Mouse (Mus musculus) embryonic facial prominence, embryonic 10.5 days (tissue): Measurements from ENCODE around the gene Plp2. TPM values are rescaled to one million over a fixed set of nuclear protein-coding genes. Genes with fewer than 3 reads are reported as not detected.
"Not testable (repeated sequence)": the region's sequence is repeated elsewhere in the genome, so short reads cannot be mapped to it uniquely, and the experiment has no call there.

Source experiments
- DNase-seq: peaks from one replicate; pipeline ENCODE4 v3.0.0-alpha.2; 2017; ENCODE audit warnings: low spot score
- H3K27ac ChIP-seq: fragments of 300-500 bp; sonication (generic); replicated peaks from 2 replicates; pipeline ENCODE4 v1.5.1; 2016; ENCODE audit warnings: mild to moderate bottlenecking
- H3K27me3 ChIP-seq: fragments of 300-500 bp; sonication (generic); replicated peaks from 2 replicates; pipeline ENCODE4 v1.6.1; 2016; ENCODE audit warnings: low read depth, mild to moderate bottlenecking; ENCODE audit not compliant: poor library complexity, severe bottlenecking
- H3K36me3 ChIP-seq: fragments of 300-500 bp; sonication (generic); replicated peaks from 2 replicates; pipeline ENCODE4 v1.6.1; 2016; ENCODE audit warnings: mild to moderate bottlenecking, moderate library complexity
- H3K4me1 ChIP-seq: fragments of 300-500 bp; sonication (generic); 2 replicates; pipeline ENCODE4 v1.6.1; 2016
- H3K4me3 ChIP-seq: fragments of 300-500 bp; sonication (generic); 2 replicates; pipeline ENCODE4 v1.5.1; 2016; ENCODE audit warnings: mild to moderate bottlenecking, moderate library complexity
- H3K9me3 ChIP-seq: fragments of 300-500 bp; sonication (generic); 2 replicates; pipeline ENCODE4 v1.6.1; 2016; ENCODE audit warnings: mild to moderate bottlenecking
- WGBS: fragments of 180-500 bp; shearing (Covaris S2); methylation state at CpG from one replicate; pipeline ENCODE4 v1.1.7; 2016; 5-methylcytosine and 5-hydroxymethylcytosine counted together
- polyA plus RNA-seq: library from polyadenylated mRNA; unstranded; fragments of >200 nt; fragmentation: Nextera tagmentation; extraction: Ambion mirVana; gene quantifications from 2 replicates; pipeline ENCODE4 v1.2.1, GENCODE M21; 2016

Plp2 gene
- 49.7 TPM in 2 replicates for polyA plus RNA-seq

- Histone ChIP-seq H3K27me3 (peaks cover 21% of the 10 kb centered on the region; the same call in 1 of the 2 replicates), H3K4me1 (peaks cover 18% of the 10 kb centered on the region), H3K9me3 (peaks cover 4% of the 10 kb centered on the region; the same call in 1 of the 2 replicates), H3K4me3 (peak within 1 kb of the TSS; percentile 59), H3K27ac (peak within 1 kb of the TSS; percentile 72), H3K36me3 (peaks cover 23% of the 10 kb centered on the region)
- peak; percentile 39 for DNase-seq
- 22% methylated on average over 35 of the region's 36 CpGs for WGBS
Measured at GRCm38 (mm10) chrX:7670921-7671623, at the start of gene Plp2. Plp2 (minus strand) TSS chrX:7671390.

GRCm38 (mm10) chrX:7716058-7716457, 44.9 kb upstream of the Plp2 start:
- not testable (repeated sequence) for H3K27me3 ChIP-seq, H3K4me1 ChIP-seq, H3K9me3 ChIP-seq, H3K4me3 ChIP-seq, H3K36me3 ChIP-seq, DNase-seq, H3K27ac ChIP-seq
- 38% methylated on average over 1 of the region's 1 CpGs for WGBS

- Histone ChIP-seq H3K4me3 (peak within 1 kb of the TSS; percentile 53), H3K27ac (peak within 1 kb of the TSS; percentile 81)
- peak; percentile 92 for DNase-seq
- not testable (repeated sequence) for H3K27me3 ChIP-seq, H3K9me3 ChIP-seq, H3K36me3 ChIP-seq, H3K4me1 ChIP-seq
- 19% methylated on average over 51 of the region's 60 CpGs for WGBS
Measured at GRCm38 (mm10) chrX:7714135-7714899, 43.1 kb upstream of the Plp2 start, which contains the start of gene Wdr45. Wdr45 (plus strand) TSS chrX:7714333.

GRCm38 (mm10) chrX:7713764-7714134, 42.6 kb upstream of the Plp2 start:
- not testable (repeated sequence) for H3K9me3 ChIP-seq, H3K36me3 ChIP-seq, H3K4me1 ChIP-seq, DNase-seq, H3K27me3 ChIP-seq
- WGBS, result 24% methylated on average over 6 of the region's 12 CpGs
- H3K4me3 ChIP-seq, result peak overlapping the region; percentile 53
- peak overlapping the region; percentile 44; the same call in 1 of the 2 replicates for H3K27ac ChIP-seq

GRCm38 (mm10) chrX:7696954-7697381, 25.8 kb upstream of the Plp2 start, which contains the start of gene Gpkow:
Gpkow (plus strand) TSS chrX:7697131.
- Histone ChIP-seq H3K4me3 (peak within 1 kb of the TSS; percentile 65), H3K36me3 (peaks cover 37% of the 10 kb centered on the region), H3K9me3 (no peaks in the 10 kb centered on the region), H3K27ac (peak within 1 kb of the TSS; percentile 75), H3K27me3 (no peaks in the 10 kb centered on the region), H3K4me1 (0 out of 2 replicates have a peak, but pooled peaks cover 2% of the 10 kb centered on the region)
- DNase-seq, result peak; percentile 84
- WGBS, result 16% methylated on average over 33 of the region's 33 CpGs

GRCm38 (mm10) chrX:7696520-7696919, 25.3 kb upstream of the Plp2 start:
- peaks cover 33% of the 10 kb centered on the region for H3K36me3 ChIP-seq
- DNase-seq, result no peak
- no peaks in the 10 kb centered on the region for H3K27me3 ChIP-seq
- 45% methylated on average over 6 of the region's 6 CpGs for WGBS
- H3K27ac ChIP-seq, result no peak overlapping the region
- 0 out of 2 replicates have a peak, but pooled peaks cover 2% of the 10 kb centered on the region for H3K4me1 ChIP-seq
- H3K9me3 ChIP-seq, result no peaks in the 10 kb centered on the region
- H3K4me3 ChIP-seq, result peak overlapping the region; percentile 65

GRCm38 (mm10) chrX:7692862-7693261, 21.7 kb upstream of the Plp2 start:
- H3K27me3 ChIP-seq, result no peaks in the 10 kb centered on the region
- DNase-seq, result peak; percentile 10
- no peaks in the 10 kb centered on the region for H3K36me3 ChIP-seq
- H3K4me1 ChIP-seq, result no peaks in the 10 kb centered on the region
- no peaks in the 10 kb centered on the region for H3K9me3 ChIP-seq
- no peak overlapping the region for H3K4me3 ChIP-seq
- WGBS, result 40% methylated on average over 4 of the region's 4 CpGs
- H3K27ac ChIP-seq, result no peak overlapping the region

GRCm38 (mm10) chrX:7690486-7690885, 19.3 kb upstream of the Plp2 start:
- Histone ChIP-seq H3K4me3 (no peak overlapping the region), H3K27me3 (no peaks in the 10 kb centered on the region), H3K4me1 (no peaks in the 10 kb centered on the region), H3K9me3 (no peaks in the 10 kb centered on the region), H3K36me3 (no peaks in the 10 kb centered on the region), H3K27ac (no peak overlapping the region)
- DNase-seq, result no peak
- 65% methylated on average over 3 of the region's 3 CpGs for WGBS

- WGBS, result 91% methylated on average over 2 of the region's 2 CpGs
- Histone ChIP-seq H3K9me3 (no peaks in the 10 kb centered on the region), H3K36me3 (no peaks in the 10 kb centered on the region), H3K4me1 (no peaks in the 10 kb centered on the region), H3K4me3 (no peak overlapping the region), H3K27ac (no peak overlapping the region), H3K27me3 (no peaks in the 10 kb centered on the region)
- no peak for DNase-seq
Measured at GRCm38 (mm10) chrX:7688321-7688720, 17.1 kb upstream of the Plp2 start.

GRCm38 (mm10) chrX:7680864-7681263, 9.7 kb upstream of the Plp2 start, which contains the start of gene Magix:
Magix (minus strand) TSS chrX:7681251.
- Histone ChIP-seq H3K4me1 (no peaks in the 10 kb centered on the region), H3K4me3 (peak within 1 kb of the TSS; percentile 50), H3K27ac (no peak within 1 kb of the TSS), H3K27me3 (peaks cover 9% of the 10 kb centered on the region; the same call in 1 of the 2 replicates), H3K9me3 (no peaks in the 10 kb centered on the region), H3K36me3 (no peaks in the 10 kb centered on the region)
- 60% methylated on average over 14 of the region's 14 CpGs for WGBS
- no peak for DNase-seq

GRCm38 (mm10) chrX:7680057-7680412, 8.8 kb upstream of the Plp2 start:
- H3K4me1 ChIP-seq, result no peaks in the 10 kb centered on the region
- no peaks in the 10 kb centered on the region for H3K36me3 ChIP-seq
- H3K9me3 ChIP-seq, result no peaks in the 10 kb centered on the region
- H3K27ac ChIP-seq, result no peak overlapping the region
- H3K27me3 ChIP-seq, result peaks cover 13% of the 10 kb centered on the region; the same call in 1 of the 2 replicates
- 19% methylated on average over 12 of the region's 12 CpGs for WGBS
- H3K4me3 ChIP-seq, result peak overlapping the region; percentile 50
- DNase-seq, result no peak

GRCm38 (mm10) chrX:7679405-7680056, 8.3 kb upstream of the Plp2 start:
- Histone ChIP-seq H3K27me3 (peaks cover 17% of the 10 kb centered on the region; the same call in 1 of the 2 replicates), H3K4me3 (peak overlapping the region; percentile 50), H3K9me3 (no peaks in the 10 kb centered on the region; the same call in 1 of the 2 replicates), H3K36me3 (no peaks in the 10 kb centered on the region), H3K4me1 (0 out of 2 replicates have a peak, but pooled peaks cover 3% of the 10 kb centered on the region), H3K27ac (no peak overlapping the region)
- WGBS, result 20% methylated on average over 27 of the region's 27 CpGs
- peak; percentile 93 for DNase-seq
